ENCODE assay signal across 22 mouse cellular contexts in genomic region chr1:38930767-38931166, GRCm38 (mm10). TPM values are rescaled to one million over a fixed set of nuclear protein-coding genes. Genes with fewer than 3 reads are reported as not detected.
DNase-seq lines count a peak whose midpoint lies in the region; ATAC-seq and TF ChIP-seq lines count a peak whose summit lies in the region.
"Had no signal": no experiment of that assay in that cellular context is flagged by ENCODE, and none has a peak within 500 bp of the region (broad histone marks: within the 10 kb centered on the region; RNA-seq: fewer than 3 reads in every experiment).

No protein-coding gene starts in this region.

- no peak overlapping the region for H3K9ac ChIP-seq in intestine, postnatal 0 days (ENCODE audit: low read depth, low read length)
- H3K9ac ChIP-seq in forebrain, embryonic 14.5 days (ENCODE audit: low read length): no peak overlapping the region
- H3K9ac ChIP-seq: lung, embryonic 14.5 days; midbrain, embryonic 12.5 days had no signal

- no peaks in the 10 kb centered on the region for H3K9me3 ChIP-seq in intestine, postnatal 0 days (ENCODE audit: control insufficient read depth)
- no peaks in the 10 kb centered on the region for H3K9me3 ChIP-seq in forebrain, embryonic 14.5 days (replicated peaks; ENCODE audit: control insufficient read depth, low read length)
- H3K9me3 ChIP-seq: G1E; midbrain, embryonic 12.5 days had no signal

- 33% methylated on average over 8 of the region's 8 CpGs for WGBS in intestine, postnatal 0 days
- WGBS in forebrain, embryonic 14.5 days: 70% methylated on average over 8 of the region's 8 CpGs

- DNase-seq in right cerebral cortex, adult 18-20 months: peak; percentile 43
- no peak for DNase-seq in right cerebral cortex, postnatal 4 days
- peak; percentile 24 to 48 for DNase-seq in left cerebral cortex, postnatal 14 days (ENCODE audit: low spot score in 2 of 2)
- DNase-seq in kidney, postnatal 10 days: no peak
- DNase-seq in forebrain, embryonic 14.5 days (ENCODE audit: low spot score): no peak
- DNase-seq in thymus, adult 18-20 months: no peak
- DNase-seq: adrenal gland, adult 8-10 months; cerebellum, adult 11-12 months; cerebellum, postnatal 25 days; gastrocnemius, adult 2 months; lung, embryonic 14.5 days; spleen, adult 18-20 months had no signal

- H3K4me1 ChIP-seq in intestine, postnatal 0 days (replicated peaks; ENCODE audit: control insufficient read depth, insufficient read depth, low read length): no peaks in the 10 kb centered on the region
- H3K4me1 ChIP-seq in forebrain, embryonic 14.5 days (ENCODE audit: control insufficient read depth, insufficient read depth, low read length): no peaks in the 10 kb centered on the region
- H3K4me1 ChIP-seq: midbrain, embryonic 12.5 days had no signal

- ATAC-seq in intestine, postnatal 0 days: peak; percentile 38; the same call in 1 of the 2 replicates
- no peak for ATAC-seq in forebrain, embryonic 14.5 days
- ATAC-seq: inflammation-experienced regulatory T-cells, adult 6 months had no signal

- intact Hi-C loops in left cerebral cortex, postnatal 14 days (cut with DNase I): loop anchor here (5.0 kb wide), 1 partner anchor 68 kb away; no protein-coding TSS in a partner anchor

- H3K4me3 ChIP-seq in intestine, postnatal 0 days (ENCODE audit: low read depth, low read length): no peak overlapping the region
- H3K4me3 ChIP-seq in forebrain, embryonic 14.5 days (ENCODE audit: low read depth, low read length): no peak overlapping the region
- H3K4me3 ChIP-seq: gastrocnemius, adult 2 months; midbrain, embryonic 12.5 days had no signal

- H3K4me2 ChIP-seq in intestine, postnatal 0 days (replicated peaks; ENCODE audit: low read depth): peak overlapping the region; percentile 25
- H3K4me2 ChIP-seq in forebrain, embryonic 14.5 days (ENCODE audit: low read length): no peak overlapping the region
- H3K4me2 ChIP-seq: lung, embryonic 14.5 days; midbrain, embryonic 12.5 days had no signal

- H3K27me3 ChIP-seq in intestine, postnatal 0 days (replicated peaks; ENCODE audit: control insufficient read depth, insufficient read depth, low read length): no peaks in the 10 kb centered on the region
- no peaks in the 10 kb centered on the region for H3K27me3 ChIP-seq in forebrain, embryonic 14.5 days (replicated peaks; ENCODE audit: control insufficient read depth, insufficient read depth, low read length)
- H3K27me3 ChIP-seq: midbrain, embryonic 12.5 days had no signal

- H3K36me3 ChIP-seq in intestine, postnatal 0 days (ENCODE audit: control insufficient read depth, insufficient read depth): no peaks in the 10 kb centered on the region
- no peaks in the 10 kb centered on the region for H3K36me3 ChIP-seq in forebrain, embryonic 14.5 days (ENCODE audit: control insufficient read depth, insufficient read depth, low read length)
- H3K36me3 ChIP-seq: G1E; midbrain, embryonic 12.5 days had no signal

- no peak for TF ChIP-seq CTCF in intestine, postnatal 0 days (IDR thresholded peaks at IDR 0.05; ENCODE audit: low read depth)

- no peak overlapping the region for H3K27ac ChIP-seq in intestine, postnatal 0 days (ENCODE audit: low read depth, low read length)
- H3K27ac ChIP-seq in forebrain, embryonic 14.5 days (ENCODE audit: low read depth, low read length): no peak overlapping the region
- H3K27ac ChIP-seq: gastrocnemius, adult 2 months; kidney, postnatal 0 days; macrophage; midbrain, embryonic 12.5 days had no signal

RNA-seq across cellular contexts. Expression of gene Nms, which starts 8.2 kb away (rescaled TPM):
- not detected in 2 replicates for polyA plus RNA-seq in intestine, postnatal 0 days (2015; fragmentation: Nextera tagmentation; extraction: Ambion mirVana)
- total RNA-seq in left cerebral cortex, postnatal 14 days (2021): not detected
- polyA plus RNA-seq in forebrain, embryonic 14.5 days (2014; fragmentation: Nextera tagmentation; extraction: Ambion mirVana): 0.37 and 0.53 TPM in 2 replicates
- total RNA-seq: adrenal gland, adult 8-10 months; G1E; gastrocnemius, adult 2 months; liver, adult 2 months had no signal
- polyA plus RNA-seq: forebrain, embryonic 11.5 days; G1E; heart, postnatal 0 days; inflammation-experienced regulatory T-cells, adult 6 months; kidney, postnatal 0 days; liver, adult 2 months; lung, embryonic 14.5 days; macrophage; stomach, embryonic 14.5 days had no signal

RNA-seq across cellular contexts. Expression of gene Chst10, which starts 32.8 kb away (rescaled TPM):
- 0.93 and 1.4 TPM in 2 replicates for polyA plus RNA-seq in intestine, postnatal 0 days (2015; fragmentation: Nextera tagmentation; extraction: Ambion mirVana)
- 10 to 100 TPM; 57.0 to 58.3 TPM for total RNA-seq in left cerebral cortex, postnatal 14 days (2021)
- polyA plus RNA-seq in forebrain, embryonic 14.5 days (2014; fragmentation: Nextera tagmentation; extraction: Ambion mirVana): 48.7 and 58.2 TPM in 2 replicates

RNA-seq across cellular contexts. Expression of gene Pdcl3, which starts 54.6 kb away (rescaled TPM):
- polyA plus RNA-seq in intestine, postnatal 0 days (2015; fragmentation: Nextera tagmentation; extraction: Ambion mirVana): 125 and 126 TPM in 2 replicates
- 10 to 100 TPM; 38.2 to 38.4 TPM for total RNA-seq in left cerebral cortex, postnatal 14 days (2021)
- 156 and 168 TPM in 2 replicates for polyA plus RNA-seq in forebrain, embryonic 14.5 days (2014; fragmentation: Nextera tagmentation; extraction: Ambion mirVana)

Comparison
In these comparisons a context has a peak if more than half of its experiments do, and no peak if none do; other contexts are left out.
1. DNase-seq: peak in right cerebral cortex, adult 18-20 months (single experiment) and left cerebral cortex, postnatal 14 days (2 of 2); none in right cerebral cortex, postnatal 4 days (single experiment), kidney, postnatal 10 days (single experiment), forebrain, embryonic 14.5 days (single experiment) and thymus, adult 18-20 months (0 of 2).
2. RNA of gene Chst10, which starts 32.8 kb away (polyA plus RNA-seq): 48.7 to 58.2 TPM in forebrain, embryonic 14.5 days; 0.93 to 1.4 TPM in intestine, postnatal 0 days; every median in the first group is over 10 times any median in the second.